Mouse (Mus musculus) lung, postnatal 0 days (tissue): ENCODE results near the gene Rassf8. TPM values are rescaled to one million over a fixed set of nuclear protein-coding genes. Genes with fewer than 3 reads are reported as not detected.

Experiments used
- ATAC-seq: fragments of 200-750 bp; cut with Nextera tagmentation; 2 replicates; pipeline ENCODE4 v1.8.0; 2017; ENCODE audit warnings: moderate library complexity
- DNase-seq: peaks from one replicate; pipeline ENCODE4 v3.0.0-alpha.2; 2016; ENCODE audit warnings: low spot score
- H3K27ac ChIP-seq: fragments of 300-500 bp; sonication (generic); 2 replicates; pipeline ENCODE4 v1.5.1; 2014; ENCODE audit warnings: antibody characterized with exemption, mild to moderate bottlenecking, low read length, mixed read lengths
- H3K27me3 ChIP-seq: fragments of 300-500 bp; sonication (generic); replicated peaks from 2 replicates; pipeline ENCODE4 v1.6.1; 2014; ENCODE audit warnings: low read length, mixed read lengths; ENCODE audit not compliant: insufficient read depth
- H3K36me3 ChIP-seq: fragments of 300-500 bp; sonication (generic); 2 replicates; pipeline ENCODE4 v1.6.1; 2014; ENCODE audit warnings: low read length, mixed read lengths; ENCODE audit not compliant: insufficient read depth
- H3K4me1 ChIP-seq: fragments of 300-500 bp; sonication (generic); 2 replicates; pipeline ENCODE4 v1.6.1; 2014; ENCODE audit warnings: antibody characterized with exemption, low read depth, low read length, mixed read lengths; ENCODE audit not compliant: insufficient read depth
- H3K4me2 ChIP-seq: fragments of 300-500 bp; sonication (generic); replicated peaks from 2 replicates; pipeline ENCODE4 v1.6.1; 2014; ENCODE audit warnings: low read depth, mild to moderate bottlenecking, low read length, moderate library complexity, mixed read lengths
- H3K4me3 ChIP-seq: fragments of 300-500 bp; sonication (generic); 2 replicates; pipeline ENCODE4 v1.5.1; 2014; ENCODE audit warnings: low read depth, low read length
- H3K9ac ChIP-seq: fragments of 300-500 bp; sonication (generic); replicated peaks from 2 replicates; pipeline ENCODE4 v1.6.1; 2014; ENCODE audit warnings: low read depth, mild to moderate bottlenecking
- H3K9me3 ChIP-seq: fragments of 300-500 bp; sonication (generic); 2 replicates; pipeline ENCODE4 v1.6.1; 2016; ENCODE audit warnings: low read length, mixed read lengths
- CTCF ChIP-seq: IDR thresholded peaks from 2 replicates; pipeline ENCODE4 v1.5.1; 2016; ENCODE audit warnings: antibody characterized with exemption, mild to moderate bottlenecking
- EP300 ChIP-seq: IDR thresholded peaks from 2 replicates; pipeline ENCODE4 v1.6.1; 2016; ENCODE audit warnings: antibody characterized with exemption, mild to moderate bottlenecking, control low read depth
- WGBS: fragments of 180-500 bp; shearing (Covaris S2); extraction: QIAGEN DNeasy Blood & Tissue Kit; methylation state at CpG from one replicate; pipeline ENCODE4 v1.1.7; 2014; 5-methylcytosine and 5-hydroxymethylcytosine counted together
- polyA plus RNA-seq: library from polyadenylated mRNA; unstranded; fragments of >200 nt; fragmentation: Nextera tagmentation; extraction: Ambion mirVana; gene quantifications from 2 replicates; pipeline ENCODE4 v1.2.1, GENCODE M21; 2015

The Rassf8 gene
- polyA plus RNA-seq, 1 experiment from 2014 or later, result 15.1 TPM

DNA sequence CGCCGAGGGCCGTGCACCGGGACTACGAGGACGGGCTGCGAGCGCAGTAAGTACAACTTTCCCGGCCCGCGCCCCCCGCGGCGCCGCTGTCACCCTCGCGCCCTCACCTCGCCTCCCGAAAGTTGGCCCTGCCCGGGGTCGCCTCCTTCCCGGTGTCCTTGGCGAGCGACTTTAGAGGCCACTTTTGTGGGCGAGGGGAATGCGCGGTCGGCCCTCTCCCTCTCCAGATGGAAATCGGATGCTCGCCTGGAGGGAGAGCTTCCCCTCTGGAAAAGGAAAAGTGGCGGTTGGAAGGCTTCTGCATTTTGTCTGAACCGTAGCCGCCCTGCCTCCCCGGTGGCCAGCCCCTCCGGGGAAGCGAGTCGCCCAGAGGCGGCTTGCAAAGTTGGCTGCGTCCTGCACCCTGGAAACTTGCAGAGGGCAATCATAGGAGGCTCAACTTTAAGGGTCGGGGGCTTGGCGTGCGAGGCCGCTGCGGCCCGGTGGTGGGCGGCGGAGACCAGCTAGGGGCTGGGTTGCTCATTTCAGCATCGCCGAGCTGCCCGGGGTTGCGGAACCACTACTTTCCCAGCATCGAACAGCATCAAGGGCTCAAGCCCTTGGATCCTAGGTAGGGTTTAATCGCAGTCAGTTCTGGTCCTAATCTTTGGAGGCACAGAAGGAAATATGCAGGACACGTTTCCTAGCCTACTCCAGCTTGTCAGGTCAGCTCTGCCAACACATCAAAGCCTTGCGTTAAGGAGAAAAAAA, 548 bp downstream of the Rassf8 start:
- no peaks in the 10 kb centered on the region for H3K27me3 ChIP-seq
- TF ChIP-seq CTCF, result no peak
- H3K9ac ChIP-seq, result peak overlapping the region; percentile 94
- peak overlapping the region; percentile 97 for H3K27ac ChIP-seq
- H3K9me3 ChIP-seq, result no peaks in the 10 kb centered on the region
- no peaks in the 10 kb centered on the region for H3K36me3 ChIP-seq
- peak; percentile 44 for DNase-seq
- WGBS, result 1% methylated on average over 28 of the region's 55 CpGs
- H3K4me2 ChIP-seq, result peak overlapping the region; percentile 63
- ATAC-seq, result peak; percentile 2; the same call in 1 of the 2 replicates
- H3K4me1 ChIP-seq, result peaks cover 6% of the 10 kb centered on the region; the same call in 1 of the 2 replicates
- H3K4me3 ChIP-seq, result peak overlapping the region; percentile 92

DNA sequence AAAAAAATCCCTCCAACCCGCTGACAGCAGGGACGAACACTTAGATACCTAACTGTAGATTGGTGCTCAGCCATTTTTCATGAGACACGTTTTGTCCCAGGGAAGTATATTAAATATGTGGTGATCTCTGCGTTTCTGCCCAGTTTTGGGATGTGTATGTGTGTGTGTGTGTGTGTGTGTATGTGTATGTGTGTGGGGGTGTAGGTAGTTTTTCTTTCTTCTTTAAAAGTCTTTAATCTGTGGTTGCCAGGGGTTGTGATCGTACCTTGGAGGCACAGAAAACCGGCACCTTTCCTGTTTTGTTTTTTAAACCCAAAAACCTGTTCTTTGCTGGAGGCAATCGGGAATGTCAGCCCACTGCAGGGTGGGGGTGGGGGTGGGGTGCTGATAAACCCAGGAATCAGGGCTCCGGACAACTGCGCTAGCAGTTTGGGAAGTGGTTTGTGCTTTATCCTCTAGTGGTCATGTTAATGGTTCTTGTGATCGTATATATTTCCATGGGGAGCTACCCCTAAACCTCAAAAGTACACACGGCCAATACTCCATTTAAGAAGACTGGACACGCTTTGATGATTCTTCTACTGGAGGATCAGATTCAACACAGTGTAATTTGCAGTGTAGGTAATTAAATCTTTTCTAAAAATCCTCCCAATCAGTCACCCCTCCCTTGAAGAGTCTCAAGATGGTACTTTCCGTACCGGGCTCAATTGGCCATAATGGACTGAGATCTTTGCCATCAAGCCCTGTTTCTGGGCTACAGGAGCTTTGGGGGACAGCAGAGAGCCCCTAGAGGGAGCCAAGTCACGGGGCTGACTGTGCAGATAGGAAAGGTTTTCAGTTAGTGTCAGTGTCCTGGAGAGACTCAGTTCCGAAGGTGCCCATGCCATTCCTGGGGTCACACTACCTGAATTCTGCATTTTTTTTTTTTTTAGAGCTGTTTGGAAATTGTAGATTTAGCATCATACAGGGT, 1.4 kb downstream of the Rassf8 start:
- Histone ChIP-seq H3K36me3 (no peaks in the 10 kb centered on the region), H3K4me1 (peaks cover 6% of the 10 kb centered on the region; the same call in 1 of the 2 replicates), H3K27ac (peak overlapping the region; percentile 97; the same call in 1 of the 2 replicates), H3K4me3 (peak overlapping the region; percentile 92), H3K9ac (peak overlapping the region; percentile 94), H3K4me2 (peak overlapping the region; percentile 63), H3K9me3 (no peaks in the 10 kb centered on the region), H3K27me3 (no peaks in the 10 kb centered on the region)
- TF ChIP-seq CTCF (peak; percentile 58), EP300 (no peak)
- no peak for ATAC-seq
- WGBS, result 8% methylated on average over 16 of the region's 16 CpGs
- peak; percentile 42 for DNase-seq

DNA sequence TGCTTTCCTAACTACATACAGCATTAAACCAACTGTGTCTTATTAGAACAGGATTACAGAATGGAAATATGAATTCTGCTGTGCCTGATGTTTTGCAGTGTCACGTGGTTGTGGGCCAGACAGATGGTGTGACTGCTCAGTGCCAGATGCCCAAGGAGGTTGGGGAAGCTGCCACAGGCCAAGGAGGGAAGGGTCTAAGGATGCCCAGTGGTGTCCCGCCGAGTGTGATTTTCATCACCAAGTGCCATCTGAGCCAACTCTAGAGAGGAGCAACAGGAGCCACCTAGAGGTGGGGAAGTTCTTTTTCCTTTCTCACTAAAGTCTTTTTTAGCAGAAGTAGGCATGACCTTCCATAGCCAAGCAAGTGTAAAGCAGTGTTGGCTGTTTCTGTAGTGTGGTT, 3.8 kb downstream of the Rassf8 start:
- H3K4me3 ChIP-seq, result no peak overlapping the region
- H3K9ac ChIP-seq, result no peak overlapping the region
- no peak overlapping the region for H3K27ac ChIP-seq
- no peak for ATAC-seq
- H3K9me3 ChIP-seq, result no peaks in the 10 kb centered on the region
- no peaks in the 10 kb centered on the region for H3K27me3 ChIP-seq
- H3K4me1 ChIP-seq, result peaks cover 6% of the 10 kb centered on the region; the same call in 1 of the 2 replicates
- H3K36me3 ChIP-seq, result no peaks in the 10 kb centered on the region
- TF ChIP-seq CTCF (peak; percentile 29; the same call in 1 of the 2 replicates), EP300 (no peak)
- DNase-seq, result no peak
- WGBS, result 78% methylated on average over 3 of the region's 3 CpGs
- H3K4me2 ChIP-seq, result no peak overlapping the region

- Histone ChIP-seq H3K4me3 (no peak overlapping the region), H3K4me2 (no peak overlapping the region), H3K4me1 (peaks cover 13% of the 10 kb centered on the region; the same call in 1 of the 2 replicates), H3K27me3 (no peaks in the 10 kb centered on the region), H3K36me3 (no peaks in the 10 kb centered on the region), H3K27ac (no peak overlapping the region), H3K9me3 (no peaks in the 10 kb centered on the region), H3K9ac (no peak overlapping the region)
- no peak for ATAC-seq
- TF ChIP-seq EP300, result no peak
- no peak for TF ChIP-seq CTCF
- DNase-seq, result no peak
- WGBS, result 83% methylated on average over 6 of the region's 6 CpGs
These were observed 6.7 kb downstream of the Rassf8 start for GRCm38 (mm10) chr6:145753296-145753695.

GRCm38 (mm10) chr6:145754416-145754815, 7.9 kb downstream of the Rassf8 start:
- no peak overlapping the region for H3K9ac ChIP-seq
- no peaks in the 10 kb centered on the region for H3K9me3 ChIP-seq
- TF ChIP-seq EP300 (no peak), CTCF (no peak)
- no peaks in the 10 kb centered on the region for H3K27me3 ChIP-seq
- ATAC-seq (peak; percentile 23), DNase-seq (no peak)
- no peaks in the 10 kb centered on the region for H3K36me3 ChIP-seq
- whole genome bisulfite sequencing, result 46% methylated on average over 6 of the region's 6 CpGs
- H3K4me2 ChIP-seq, result no peak overlapping the region
- H3K4me1 ChIP-seq, result peaks cover 8% of the 10 kb centered on the region; the same call in 1 of the 2 replicates
- no peak overlapping the region for H3K27ac ChIP-seq
- H3K4me3 ChIP-seq, result no peak overlapping the region
